Mouse (Mus musculus): Measurements from ENCODE around the gene Cdc42bpg.

DNA sequence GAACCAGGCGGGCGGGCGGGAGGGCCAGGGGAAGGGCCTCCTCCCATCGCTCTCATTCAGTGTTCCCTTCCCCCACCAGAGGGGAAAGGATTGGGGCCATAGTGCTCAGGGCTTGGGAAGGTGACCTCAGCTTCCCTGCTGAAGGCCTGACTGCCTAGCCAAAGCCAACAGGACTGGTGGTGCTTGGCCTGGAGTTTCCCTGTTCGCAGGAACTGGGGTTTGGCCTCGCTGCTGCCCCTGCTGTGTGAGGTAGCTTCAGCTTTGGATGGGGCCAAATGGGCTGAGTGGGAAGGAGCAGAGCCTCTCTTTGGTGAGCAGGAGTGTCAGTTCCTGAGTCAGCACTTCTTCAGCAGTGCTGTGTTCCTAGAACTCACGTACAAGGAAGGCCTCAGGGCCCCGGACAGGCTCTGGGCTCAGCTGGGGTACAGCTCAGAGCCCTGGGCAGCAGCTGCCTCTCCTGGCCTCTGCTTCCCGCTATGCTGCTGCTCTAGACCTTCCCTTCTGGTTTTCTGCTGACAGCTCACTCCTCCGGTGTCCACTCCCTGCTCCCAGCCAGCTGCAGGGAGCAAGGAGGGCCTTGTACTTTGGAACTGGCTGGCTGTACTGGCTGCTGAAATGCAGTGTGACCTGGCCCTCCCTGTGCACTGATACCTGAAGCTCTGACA lies 15.0 kb upstream of the Cdc42bpg start:
- no peak for TF ChIP-seq CTCF (conservative IDR thresholded peaks at IDR 0.05 in 1 of 2, IDR thresholded peaks at IDR 0.05 in 1 of 2; ENCODE audit: low read depth in 2 of 2, low read length in 2 of 2)
- no peak for TF ChIP-seq TBP (conservative IDR thresholded peaks at IDR 0.05; ENCODE audit: low read depth, low read length)
- no peak for TF ChIP-seq ZNF384 (IDR thresholded peaks at IDR 0.05; ENCODE audit: low read depth, low read length)
- TF ChIP-seq EP300 (IDR thresholded peaks at IDR 0.05; ENCODE audit: low read length), result no peak
